Mouse (Mus musculus) MEL (cell line): ENCODE results near the gene Klrd1.

ENCODE experiments used
- CHD2 ChIP-seq: IDR thresholded peaks from 2 replicates; pipeline ENCODE4 v1.6.1; 2011; ENCODE audit warnings: low read length, improper control_type of control experiment
- CTCF ChIP-seq, 3 experiments: IDR thresholded peaks in 2 of 3; conservative IDR thresholded peaks in 1 of 3; 2 replicates each; pipeline ENCODE4 v1.5.1; 2011 to 2012; ENCODE audit warnings: low read length in 3 of 3, low read depth in 2 of 3, mild to moderate bottlenecking in 2 of 3, improper control_type of control experiment in 1 of 3, inconsistent platforms in 1 of 3, mixed read lengths in 1 of 3, moderate library complexity in 1 of 3; ENCODE audit not compliant: control insufficient read depth in 1 of 3, insufficient read depth in 1 of 3, poor library complexity in 1 of 3, severe bottlenecking in 1 of 3
- MAX ChIP-seq: IDR thresholded peaks from 2 replicates; pipeline ENCODE4 v1.6.1; 2011; ENCODE audit warnings: low read length, improper control_type of control experiment

GRCm38 (mm10) chr6:129541931-129542330 is 49.7 kb upstream of the Klrd1 start:
- no peak for TF ChIP-seq CHD2
- no peak for TF ChIP-seq MAX
- no peak for TF ChIP-seq CTCF (IDR thresholded peaks at IDR 0.05 in 2 of 3, conservative IDR thresholded peaks at IDR 0.05 in 1 of 3; ENCODE audit: control insufficient read depth in 1 of 3, insufficient read depth in 1 of 3, low read depth in 2 of 3, low read length in 3 of 3, poor library complexity in 1 of 3, severe bottlenecking in 1 of 3)
